9 mouse cellular contexts compared by ENCODE assay signal in the genomic region with DNA sequence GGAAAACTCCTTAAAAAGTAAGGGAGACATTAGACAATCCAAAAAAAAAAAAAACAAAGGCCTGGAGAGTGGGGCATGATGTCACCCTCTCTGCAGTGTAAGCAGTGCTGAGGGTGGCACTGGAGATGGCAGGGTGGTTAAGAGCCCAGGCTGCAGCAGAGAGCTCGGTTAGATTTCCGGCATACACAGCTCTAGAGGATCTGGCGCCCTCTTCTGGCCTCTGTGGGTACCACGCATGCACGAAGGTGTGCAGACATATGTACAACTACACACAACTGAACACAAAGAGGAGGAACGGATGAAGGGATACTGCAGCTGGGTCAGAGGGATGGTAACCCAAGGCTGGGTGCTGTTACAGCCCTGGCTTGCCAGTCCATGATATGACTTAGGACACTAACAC. TPM values are rescaled to one million over a fixed set of nuclear protein-coding genes. Genes with fewer than 3 reads are reported as not detected.
DNase-seq lines count a peak whose midpoint lies in the region; ATAC-seq and TF ChIP-seq lines count a peak whose summit lies in the region.
"Had no signal": no experiment of that assay in that cellular context is flagged by ENCODE, and none has a peak within 500 bp of the region (broad histone marks: within the 10 kb centered on the region; RNA-seq: fewer than 3 reads in every experiment).

No protein-coding gene starts in this region.

- H3K27me3 ChIP-seq in forebrain, embryonic 14.5 days (replicated peaks; ENCODE audit: control insufficient read depth, insufficient read depth, low read length): no peaks in the 10 kb centered on the region
- H3K27me3 ChIP-seq in forebrain, embryonic 16.5 days (replicated peaks; ENCODE audit: control insufficient read depth, insufficient read depth, low read length): no peaks in the 10 kb centered on the region
- no peaks in the 10 kb centered on the region for H3K27me3 ChIP-seq in megakaryocyte, embryonic 14.5 days (replicated peaks)
- H3K27me3 ChIP-seq: limb, embryonic 13.5 days had no signal

- peak; percentile 78 for TF ChIP-seq CTCF in layer of hippocampus, adult 2 months (conservative IDR thresholded peaks at IDR 0.05)

- no peak overlapping the region for H3K27ac ChIP-seq in forebrain, embryonic 14.5 days (ENCODE audit: low read depth, low read length)
- no peak overlapping the region for H3K27ac ChIP-seq in forebrain, embryonic 16.5 days (ENCODE audit: low read length)
- H3K27ac ChIP-seq in layer of hippocampus, adult 2 months: no peak overlapping the region
- H3K27ac ChIP-seq: limb, embryonic 13.5 days had no signal

- H3K36me3 ChIP-seq in forebrain, embryonic 14.5 days (ENCODE audit: control insufficient read depth, insufficient read depth, low read length): no peaks in the 10 kb centered on the region
- H3K36me3 ChIP-seq in forebrain, embryonic 16.5 days (ENCODE audit: control insufficient read depth, insufficient read depth): no peaks in the 10 kb centered on the region
- H3K36me3 ChIP-seq in megakaryocyte, embryonic 14.5 days (replicated peaks; ENCODE audit: low read length): peaks cover 83% of the 10 kb centered on the region

- no peaks in the 10 kb centered on the region for H3K9me3 ChIP-seq in forebrain, embryonic 14.5 days (replicated peaks; ENCODE audit: control insufficient read depth, low read length)
- no peaks in the 10 kb centered on the region for H3K9me3 ChIP-seq in forebrain, embryonic 16.5 days (ENCODE audit: control insufficient read depth, low read length)
- peaks cover 5% of the 10 kb centered on the region; the same call in 1 of the 2 replicates for H3K9me3 ChIP-seq in megakaryocyte, embryonic 14.5 days
- H3K9me3 ChIP-seq: limb, embryonic 13.5 days had no signal

- H3K4me3 ChIP-seq in forebrain, embryonic 14.5 days (ENCODE audit: low read depth, low read length): no peak overlapping the region
- no peak overlapping the region for H3K4me3 ChIP-seq in forebrain, embryonic 16.5 days (replicated peaks; ENCODE audit: low read length)
- no peak overlapping the region for H3K4me3 ChIP-seq in layer of hippocampus, adult 2 months
- peak overlapping the region; percentile 24 for H3K4me3 ChIP-seq in megakaryocyte, embryonic 14.5 days (replicated peaks)
- H3K4me3 ChIP-seq: limb, embryonic 13.5 days had no signal

- DNase-seq in forebrain, embryonic 14.5 days (ENCODE audit: low spot score): peak; percentile 31
- DNase-seq in right cerebral cortex, adult 18-20 months: peak; percentile 17
- no peak for DNase-seq in right cerebral cortex, postnatal 36 days (ENCODE audit: low spot score in 2 of 2)
- peak in 1 of 2 experiments; percentile 75 for DNase-seq in layer of hippocampus, adult 2 months (ENCODE audit: low spot score in 2 of 2)
- DNase-seq in thymus, postnatal 0 days (ENCODE audit: low spot score): peak; percentile 76

- WGBS in forebrain, embryonic 14.5 days: 51% methylated on average over 6 of the region's 6 CpGs
- 47% methylated on average over 6 of the region's 6 CpGs for WGBS in forebrain, embryonic 16.5 days

- H3K4me2 ChIP-seq in forebrain, embryonic 14.5 days (ENCODE audit: low read length): no peak overlapping the region
- H3K4me2 ChIP-seq in forebrain, embryonic 16.5 days (ENCODE audit: low read length): no peak overlapping the region
- H3K4me2 ChIP-seq: limb, embryonic 13.5 days had no signal

- no peak for ATAC-seq in forebrain, embryonic 14.5 days
- no peak for ATAC-seq in forebrain, embryonic 16.5 days
- peak; percentile 68 for ATAC-seq in common myeloid progenitor, adult 5-6 weeks (replicated peaks; ENCODE audit: low read depth, poor library complexity, severe bottlenecking)

- no peaks in the 10 kb centered on the region for H3K4me1 ChIP-seq in forebrain, embryonic 14.5 days (ENCODE audit: control insufficient read depth, insufficient read depth, low read length)
- no peaks in the 10 kb centered on the region for H3K4me1 ChIP-seq in forebrain, embryonic 16.5 days (replicated peaks; ENCODE audit: control insufficient read depth, insufficient read depth, low read length)
- H3K4me1 ChIP-seq in megakaryocyte, embryonic 14.5 days: peaks cover 61% of the 10 kb centered on the region
- H3K4me1 ChIP-seq: limb, embryonic 13.5 days had no signal

- no peak overlapping the region for H3K9ac ChIP-seq in forebrain, embryonic 14.5 days (ENCODE audit: low read length)
- no peak overlapping the region for H3K9ac ChIP-seq in forebrain, embryonic 16.5 days (replicated peaks; ENCODE audit: low read depth, low read length)
- H3K9ac ChIP-seq: limb, embryonic 13.5 days had no signal

RNA-seq across cellular contexts. Expression of a gene that starts 10.0 kb away (rescaled TPM):
- not detected in 2 replicates for polyA plus RNA-seq in forebrain, embryonic 14.5 days (2014; fragmentation: Nextera tagmentation; extraction: Ambion mirVana)
- polyA plus RNA-seq in forebrain, embryonic 16.5 days (2015; fragmentation: Nextera tagmentation; extraction: Ambion mirVana): not detected in 2 replicates
- total RNA-seq in common myeloid progenitor, adult 5-6 weeks (2017): not detected in 2 replicates
- total RNA-seq in layer of hippocampus, adult 2 months (2021): not detected
- not detected in 2 replicates for polyA plus RNA-seq in megakaryocyte, embryonic 14.5 days (2012; ENCODE audit: insufficient read depth, low replicate concordance)
- 0.47 TPM in 1 of 2 replicates, not detected in the other for polyA plus RNA-seq in thymus, postnatal 0 days (2015; fragmentation: Nextera tagmentation; extraction: Ambion mirVana)
- polyA plus RNA-seq: limb, embryonic 13.5 days had no signal

RNA-seq across cellular contexts. Expression of a gene that starts 37.5 kb away (rescaled TPM):
- 2.6 and 2.9 TPM in 2 replicates for polyA plus RNA-seq in forebrain, embryonic 14.5 days (2014; fragmentation: Nextera tagmentation; extraction: Ambion mirVana)
- polyA plus RNA-seq in forebrain, embryonic 16.5 days (2015; fragmentation: Nextera tagmentation; extraction: Ambion mirVana): 3.2 and 4.1 TPM in 2 replicates
- total RNA-seq in common myeloid progenitor, adult 5-6 weeks (2017): 3.7 and 4.8 TPM in 2 replicates
- total RNA-seq in layer of hippocampus, adult 2 months (2021): 10 to 100 TPM; 31.6 to 35.6 TPM
- polyA plus RNA-seq in megakaryocyte, embryonic 14.5 days (2012; ENCODE audit: insufficient read depth, low replicate concordance): 8.0 and 11.8 TPM in 2 replicates
- 2.5 and 2.8 TPM in 2 replicates for polyA plus RNA-seq in thymus, postnatal 0 days (2015; fragmentation: Nextera tagmentation; extraction: Ambion mirVana)

RNA-seq across cellular contexts. Expression of a gene that starts 50.8 kb away (rescaled TPM):
- 25.1 and 30.0 TPM in 2 replicates for polyA plus RNA-seq in forebrain, embryonic 14.5 days (2014; fragmentation: Nextera tagmentation; extraction: Ambion mirVana)
- polyA plus RNA-seq in forebrain, embryonic 16.5 days (2015; fragmentation: Nextera tagmentation; extraction: Ambion mirVana): 62.7 and 72.2 TPM in 2 replicates
- 66.4 and 80.9 TPM in 2 replicates for total RNA-seq in common myeloid progenitor, adult 5-6 weeks (2017)
- 10 to 100 TPM; 27.3 to 31.3 TPM for total RNA-seq in layer of hippocampus, adult 2 months (2021)
- polyA plus RNA-seq in megakaryocyte, embryonic 14.5 days (2012; ENCODE audit: insufficient read depth, low replicate concordance): 1.5 and 1.6 TPM in 2 replicates
- polyA plus RNA-seq in thymus, postnatal 0 days (2015; fragmentation: Nextera tagmentation; extraction: Ambion mirVana): 65.1 and 73.3 TPM in 2 replicates

Comparison
In these comparisons a context has a peak if more than half of its experiments do, and no peak if none do; other contexts are left out.
1. DNase-seq: peak in forebrain, embryonic 14.5 days (single experiment), right cerebral cortex, adult 18-20 months (single experiment) and thymus, postnatal 0 days (single experiment); none in right cerebral cortex, postnatal 36 days (0 of 2).
2. RNA of a gene that starts 50.8 kb away (polyA plus RNA-seq): 65.1 to 73.3 TPM in thymus, postnatal 0 days, 62.7 to 72.2 TPM in forebrain, embryonic 16.5 days and 25.1 to 30.0 TPM in forebrain, embryonic 14.5 days; 1.5 to 1.6 TPM in megakaryocyte, embryonic 14.5 days; every median in the first group is over 10 times any median in the second.